Mouse (Mus musculus): ENCODE measurements around the gene Fam104a.

The Fam104a gene

GRCm38 (mm10) chr11:113683957-113684706, at the start of gene Fam104a, which contains the start of gene D11Wsu47e:
TSS of gene Fam104a (minus strand) at chr11:113684155.
TSS of gene D11Wsu47e (plus strand) at chr11:113684412.
- DNase-seq (ENCODE audit: low spot score) = peak; percentile 94

GRCm38 (mm10) chr11:113731945-113732612, 48.1 kb upstream of the Fam104a start:
- no peak for DNase-seq (ENCODE audit: low spot score)

- no peak for DNase-seq (ENCODE audit: low spot score)
Observed at GRCm38 (mm10) chr11:113730879-113731278, 46.9 kb upstream of the Fam104a start.

GRCm38 (mm10) chr11:113729917-113730316, 46.0 kb upstream of the Fam104a start:
- DNase-seq (ENCODE audit: low spot score) = no peak

GRCm38 (mm10) chr11:113729239-113729638, 45.3 kb upstream of the Fam104a start:
- DNase-seq (ENCODE audit: low spot score) = no peak

- DNase-seq (ENCODE audit: low spot score) = no peak
Observed at GRCm38 (mm10) chr11:113727992-113728391, 44.0 kb upstream of the Fam104a start.

- peak; percentile 34 for DNase-seq (ENCODE audit: low spot score)
Observed at GRCm38 (mm10) chr11:113726994-113727888, 43.3 kb upstream of the Fam104a start.

GRCm38 (mm10) chr11:113725235-113726048, 41.5 kb upstream of the Fam104a start:
- peak; percentile 59 for DNase-seq (ENCODE audit: low spot score)

GRCm38 (mm10) chr11:113722405-113723090, 38.6 kb upstream of the Fam104a start:
- peak; percentile 44 for DNase-seq (ENCODE audit: low spot score)

GRCm38 (mm10) chr11:113717767-113718424, 33.9 kb upstream of the Fam104a start:
- DNase-seq (ENCODE audit: low spot score) = no peak

GRCm38 (mm10) chr11:113716132-113716531, 32.2 kb upstream of the Fam104a start:
- no peak for DNase-seq (ENCODE audit: low spot score)

GRCm38 (mm10) chr11:113715078-113715674, 31.2 kb upstream of the Fam104a start:
- DNase-seq (ENCODE audit: low spot score) = no peak

GRCm38 (mm10) chr11:113711061-113711460, 27.1 kb upstream of the Fam104a start:
- DNase-seq (ENCODE audit: low spot score) = no peak

- no peak for DNase-seq (ENCODE audit: low spot score)
Observed at GRCm38 (mm10) chr11:113710257-113710777, 26.4 kb upstream of the Fam104a start.

- DNase-seq (ENCODE audit: low spot score) = no peak
Observed at GRCm38 (mm10) chr11:113709731-113710256, 25.8 kb upstream of the Fam104a start, which contains the start of gene Cpsf4l. TSS of gene Cpsf4l (minus strand) at chr11:113710017.

GRCm38 (mm10) chr11:113709272-113709671, 25.3 kb upstream of the Fam104a start:
- no peak for DNase-seq (ENCODE audit: low spot score)

- DNase-seq (ENCODE audit: low spot score) = peak; percentile 58
Observed at GRCm38 (mm10) chr11:113708629-113709213, 24.8 kb upstream of the Fam104a start.

GRCm38 (mm10) chr11:113705966-113706652, 22.2 kb upstream of the Fam104a start:
- DNase-seq (ENCODE audit: low spot score) = no peak

All from adipocyte (in vitro differentiated cells).